Mouse (Mus musculus): Measurements from ENCODE around the gene Lama5.

The Lama5 gene

DNA sequence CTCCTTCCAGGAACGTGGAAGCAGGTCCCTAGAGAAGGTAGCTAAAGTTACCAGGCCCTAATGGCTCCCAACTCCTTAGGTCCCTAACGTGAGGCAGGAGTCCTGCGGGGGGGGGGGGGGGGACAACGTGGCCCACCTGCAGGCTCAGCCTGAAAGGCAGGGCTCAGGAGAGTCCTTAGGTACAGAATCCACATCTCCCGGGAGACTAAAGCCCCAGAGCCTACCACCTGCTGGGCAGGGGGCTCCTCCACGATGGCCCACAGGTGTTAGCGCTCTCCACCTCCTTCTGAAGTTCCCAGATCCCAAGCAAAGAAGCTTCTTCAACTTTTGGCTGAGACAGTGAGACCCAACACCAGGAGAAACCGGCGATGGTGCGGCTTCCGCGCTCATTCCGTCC lies 1.0 kb downstream of the Lama5 start:
- peak; percentile 68 for DNase-seq (ENCODE audit: low read depth, low spot score)

GRCm38 (mm10) chr2:180222250-180222649 lies 3.4 kb downstream of the Lama5 start:
- peak; percentile 96 for DNase-seq (ENCODE audit: low read depth, low spot score)

DNA sequence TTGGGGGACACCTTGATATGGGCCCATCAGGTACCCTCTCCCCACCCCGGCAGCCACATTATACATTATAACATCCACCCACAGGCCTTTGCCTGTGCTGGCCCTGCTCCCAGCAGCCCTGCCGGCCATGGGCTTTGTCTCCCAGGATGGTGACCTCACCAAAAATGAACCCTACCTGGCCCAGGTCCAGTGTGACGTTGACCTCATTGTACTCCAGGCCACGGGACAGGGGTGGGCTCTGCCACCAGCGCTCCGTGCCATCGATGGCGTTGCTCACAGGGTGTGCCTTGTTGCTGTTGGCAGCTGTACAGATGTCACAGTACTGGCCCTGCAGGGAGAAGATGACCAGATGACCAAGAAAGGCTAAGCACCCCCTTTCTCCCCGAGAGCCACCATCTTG lies 4.6 kb downstream of the Lama5 start:
- no peak for DNase-seq (ENCODE audit: low read depth, low spot score)

GRCm38 (mm10) chr2:180220165-180220564 lies 5.5 kb downstream of the Lama5 start:
- peak; percentile 93 for DNase-seq (ENCODE audit: low read depth, low spot score)

- peak; percentile 50 for DNase-seq (ENCODE audit: low read depth, low spot score)
These were observed 6.3 kb downstream of the Lama5 start for GRCm38 (mm10) chr2:180219145-180219943.

GRCm38 (mm10) chr2:180218677-180219076 lies 7.0 kb downstream of the Lama5 start:
- DNase-seq (ENCODE audit: low read depth, low spot score) = no peak

GRCm38 (mm10) chr2:180218241-180218640 lies 7.4 kb downstream of the Lama5 start:
- DNase-seq (ENCODE audit: low read depth, low spot score) = no peak

DNA sequence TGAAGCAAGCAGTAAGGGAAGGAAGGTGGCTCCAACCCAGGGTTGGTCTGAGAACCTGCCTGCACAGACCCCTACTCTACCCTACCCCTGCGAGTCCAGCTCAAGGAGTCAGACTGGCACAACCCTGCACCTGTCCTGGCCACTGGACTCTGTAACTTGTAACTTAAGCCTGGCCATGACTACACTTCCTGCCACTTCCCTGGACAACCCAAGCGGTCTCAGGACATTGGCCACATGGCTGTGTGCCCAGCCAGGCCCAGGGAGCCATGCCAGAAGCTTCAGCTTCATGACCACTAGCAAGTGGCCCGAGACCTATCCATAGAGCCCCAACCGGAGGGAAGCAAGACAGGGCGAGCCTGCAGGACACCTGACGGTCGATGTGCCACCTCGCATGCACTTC lies 8.1 kb downstream of the Lama5 start:
- DNase-seq (ENCODE audit: low read depth, low spot score) = no peak

GRCm38 (mm10) chr2:180216921-180217320 lies 8.7 kb downstream of the Lama5 start:
- no peak for DNase-seq (ENCODE audit: low read depth, low spot score)

DNA sequence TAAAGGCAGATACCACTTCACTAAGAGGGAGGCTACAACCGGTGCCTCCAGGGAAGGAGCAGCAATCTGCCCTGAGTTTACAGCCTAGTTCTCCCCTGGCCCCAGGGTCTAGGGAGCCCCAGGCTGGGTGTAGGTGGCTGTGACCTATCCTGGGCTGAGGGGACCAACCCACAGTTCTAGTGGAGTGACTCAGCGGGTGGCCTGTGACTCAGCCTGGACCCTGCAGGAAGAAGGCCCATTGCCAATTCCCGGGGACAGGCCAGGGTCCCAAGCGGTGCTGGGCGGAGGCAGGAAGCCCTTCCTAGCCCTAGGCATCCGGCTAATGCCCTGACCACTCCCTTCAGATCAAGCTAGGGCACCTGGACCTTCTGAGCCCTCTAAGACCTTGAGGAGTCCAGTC lies 9.7 kb downstream of the Lama5 start:
- no peak for DNase-seq (ENCODE audit: low read depth, low spot score)

- no peak for DNase-seq (ENCODE audit: low read depth, low spot score)
These were observed 10.6 kb downstream of the Lama5 start for GRCm38 (mm10) chr2:180215011-180215461.

DNA sequence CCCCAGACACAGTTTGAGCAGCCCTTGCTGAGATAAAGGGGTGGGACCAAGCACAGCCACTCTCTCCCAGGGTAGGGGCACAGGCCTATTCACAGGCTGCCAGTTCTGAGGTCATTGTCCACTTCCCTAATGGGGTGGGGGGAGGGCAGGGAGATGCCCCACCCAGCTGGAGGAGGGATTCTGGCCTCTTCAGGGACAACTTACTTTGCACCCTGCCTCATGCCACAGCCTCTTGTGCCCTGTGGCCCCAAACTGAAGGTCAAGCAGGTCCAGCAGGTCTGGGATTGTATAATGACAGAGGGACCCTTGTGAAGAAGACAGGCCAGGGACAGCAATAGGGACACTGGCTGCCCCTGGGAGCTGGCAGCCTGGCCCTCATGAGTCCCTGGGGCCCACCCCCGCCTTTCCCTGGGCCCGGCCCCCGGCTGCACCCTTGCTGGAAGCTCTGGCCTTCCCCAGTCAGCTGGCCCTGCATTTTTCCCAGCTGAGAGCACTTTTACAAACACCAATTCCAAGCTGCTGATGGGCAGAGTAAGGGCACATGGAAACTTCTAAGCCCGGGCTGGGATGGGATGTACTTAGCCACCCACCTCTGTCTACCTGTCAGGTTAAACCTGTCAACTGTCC lies 11.2 kb downstream of the Lama5 start:
- no peak for DNase-seq (ENCODE audit: low read depth, low spot score)

DNA sequence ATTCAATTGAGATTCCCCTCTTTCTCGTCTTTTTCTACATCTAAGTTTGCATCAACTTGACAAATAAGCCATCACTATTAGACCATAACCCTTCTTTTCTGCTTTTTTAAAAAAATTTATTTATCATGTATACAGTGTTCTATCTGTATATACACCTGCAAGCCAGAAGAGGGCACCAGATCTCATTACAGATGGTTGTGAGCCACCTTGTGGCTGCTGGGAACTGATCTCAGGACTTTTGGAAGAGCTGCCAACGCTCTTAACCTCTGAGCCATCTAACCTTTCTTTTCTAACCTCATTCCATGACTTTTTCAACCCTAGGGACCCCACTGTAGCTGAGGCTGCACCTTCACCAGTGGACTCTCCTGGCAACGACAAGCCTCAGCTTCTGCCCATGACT lies 13.4 kb downstream of the Lama5 start:
- peak; percentile 51 for DNase-seq (ENCODE audit: low read depth, low spot score)

- no peak for DNase-seq (ENCODE audit: low read depth, low spot score)
These were observed 16.7 kb downstream of the Lama5 start for GRCm38 (mm10) chr2:180208976-180209375.

- peak; percentile 83 for DNase-seq (ENCODE audit: low read depth, low spot score)
These were observed 17.8 kb downstream of the Lama5 start for GRCm38 (mm10) chr2:180207840-180208239.

DNA sequence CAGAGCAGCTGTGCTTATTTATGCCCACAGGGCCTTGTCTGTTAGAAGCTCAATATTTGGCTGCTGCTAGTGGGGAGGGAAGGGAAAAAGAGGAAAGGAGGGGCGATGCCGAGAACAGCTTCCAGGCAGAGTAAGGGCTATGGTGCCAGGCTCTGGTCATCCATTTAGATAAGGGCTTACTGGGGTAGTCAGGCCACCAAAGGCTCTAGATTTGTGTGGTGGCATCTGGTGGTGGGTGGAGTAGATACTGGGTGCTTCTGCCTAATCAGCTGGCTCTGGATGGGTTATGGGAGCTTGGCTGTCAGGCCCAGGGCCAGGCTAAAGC lies 19.7 kb downstream of the Lama5 start:
- DNase-seq (ENCODE audit: low read depth, low spot score) = no peak

DNA sequence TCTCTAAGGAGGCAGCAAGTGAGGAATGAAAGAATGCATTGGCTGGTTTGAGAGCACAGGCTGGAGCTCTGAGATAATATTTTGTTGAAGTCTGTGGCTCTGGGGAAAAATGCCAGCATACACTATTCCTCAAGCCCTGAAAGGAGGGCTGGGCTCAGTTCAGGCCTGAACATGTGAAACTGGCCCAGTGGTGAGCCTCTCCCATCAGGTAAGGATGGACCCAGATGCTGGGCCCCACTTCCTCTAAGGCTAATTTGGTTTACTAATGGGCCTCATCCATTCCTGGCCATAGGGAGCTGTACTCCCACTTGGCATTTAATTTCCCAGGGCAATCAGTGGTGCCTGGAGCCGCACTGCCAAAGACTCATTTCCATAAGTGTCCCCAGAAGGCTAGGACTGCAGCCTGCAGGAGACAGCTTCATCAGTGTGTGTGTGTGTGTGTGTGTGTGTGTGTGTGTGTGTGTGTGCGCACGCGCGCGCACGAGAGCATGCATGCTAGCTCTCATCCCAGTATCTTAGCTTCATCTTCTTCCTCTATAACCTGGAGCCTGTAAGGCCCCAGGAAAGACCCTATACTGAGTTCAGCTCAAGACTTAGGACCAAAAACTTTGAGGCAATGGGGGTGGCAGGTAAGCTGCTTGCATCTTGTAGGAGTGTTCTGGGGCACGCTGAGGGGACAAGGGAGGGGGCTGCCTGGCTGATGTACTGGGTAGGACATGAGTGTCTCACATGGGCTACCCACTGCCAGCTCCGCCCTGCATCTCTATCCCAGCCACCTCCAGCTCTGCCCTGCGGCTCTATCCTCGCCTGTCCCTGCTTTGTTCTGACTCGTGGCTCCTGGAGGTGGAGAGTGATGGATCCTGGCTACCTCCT lies 20.3 kb downstream of the Lama5 start:
- no peak for DNase-seq (ENCODE audit: low read depth, low spot score)

- no peak for DNase-seq (ENCODE audit: low read depth, low spot score)
These were observed 21.2 kb downstream of the Lama5 start for GRCm38 (mm10) chr2:180204501-180204900.

- DNase-seq (ENCODE audit: low read depth, low spot score) = no peak
These were observed 22.9 kb downstream of the Lama5 start for GRCm38 (mm10) chr2:180202805-180203204.

DNA sequence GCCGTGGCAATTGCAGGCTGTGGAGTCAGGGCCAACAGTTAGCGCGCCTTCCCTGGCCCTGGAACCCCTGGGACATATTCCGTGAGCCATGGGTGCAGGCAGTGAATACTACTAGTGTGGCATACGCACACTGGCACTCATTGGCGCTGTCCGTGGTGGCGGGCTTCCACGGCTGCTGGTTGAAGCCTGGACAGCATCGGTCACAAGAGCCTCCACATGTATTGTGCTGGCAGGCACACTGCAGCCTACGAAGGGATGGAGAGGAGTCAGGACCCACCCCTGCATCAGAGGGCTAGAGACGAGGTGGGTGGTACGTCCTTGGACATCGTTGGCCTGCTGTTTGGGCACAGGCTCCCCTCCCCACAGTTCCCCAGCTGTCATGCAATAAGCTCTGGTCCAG lies 23.4 kb downstream of the Lama5 start:
- no peak for DNase-seq (ENCODE audit: low read depth, low spot score)

- no peak for DNase-seq (ENCODE audit: low read depth, low spot score)
These were observed 24.4 kb downstream of the Lama5 start for GRCm38 (mm10) chr2:180201303-180201702.

- DNase-seq (ENCODE audit: low read depth, low spot score) = no peak
These were observed 25.0 kb downstream of the Lama5 start for GRCm38 (mm10) chr2:180200681-180201080.

Measured in ZHBTc4 (cell line).